Mouse (Mus musculus) embryonic facial prominence, embryonic 15.5 days (tissue): ENCODE measurements around the gene Fam171b. TPM values are rescaled to one million over a fixed set of nuclear protein-coding genes. Genes with fewer than 3 reads are reported as not detected.

ENCODE experiments used
- ATAC-seq: fragments of 200-750 bp; cut with Nextera tagmentation; 2 replicates; pipeline ENCODE4 v1.8.0; 2017; ENCODE audit warnings: low read depth, moderate TSS enrichment; ENCODE audit not compliant: insufficient number of reproducible peaks, low FRiP score, low TSS enrichment
- H3K27ac ChIP-seq: fragments of 300-500 bp; sonication (generic); replicated peaks from 2 replicates; pipeline ENCODE4 v1.5.1; 2015; ENCODE audit warnings: mild to moderate bottlenecking, inconsistent platforms
- H3K27me3 ChIP-seq: fragments of 300-500 bp; sonication (generic); 2 replicates; pipeline ENCODE4 v1.6.1; 2015; ENCODE audit warnings: inconsistent platforms
- H3K36me3 ChIP-seq: fragments of 300-500 bp; sonication (generic); 2 replicates; pipeline ENCODE4 v1.6.1; 2015; ENCODE audit warnings: mild to moderate bottlenecking, inconsistent platforms
- H3K4me1 ChIP-seq: fragments of 300-500 bp; sonication (generic); 2 replicates; pipeline ENCODE4 v1.6.1; 2015; ENCODE audit warnings: inconsistent platforms
- H3K4me2 ChIP-seq: fragments of 300-500 bp; sonication (generic); replicated peaks from 2 replicates; pipeline ENCODE4 v1.6.1; 2015; ENCODE audit warnings: mild to moderate bottlenecking, inconsistent platforms
- H3K4me3 ChIP-seq: fragments of 300-500 bp; sonication (generic); replicated peaks from 2 replicates; pipeline ENCODE4 v1.5.1; 2015; ENCODE audit warnings: mild to moderate bottlenecking, inconsistent platforms
- H3K9ac ChIP-seq: fragments of 300-500 bp; sonication (generic); 2 replicates; pipeline ENCODE4 v1.6.1; 2015; ENCODE audit warnings: inconsistent platforms
- H3K9me3 ChIP-seq: fragments of 300-500 bp; sonication (generic); replicated peaks from 2 replicates; pipeline ENCODE4 v1.6.1; 2016; ENCODE audit warnings: inconsistent platforms
- WGBS: fragments of 180-500 bp; shearing (Covaris S2); methylation state at CpG from one replicate; pipeline ENCODE4 v1.1.7; 2015; 5-methylcytosine and 5-hydroxymethylcytosine counted together
- polyA plus RNA-seq: library from polyadenylated mRNA; unstranded; fragments of >200 nt; fragmentation: Nextera tagmentation; extraction: Ambion mirVana; gene quantifications from 2 replicates; pipeline ENCODE4 v1.2.1, GENCODE M21; 2015

Fam171b gene
- polyA plus RNA-seq = 12.0 and 12.9 TPM in 2 replicates

GRCm38 (mm10) chr2:83812483-83813272 is at the start of gene Fam171b:
Fam171b (plus strand) TSS chr2:83812636.
- H3K36me3 ChIP-seq = no peaks in the 10 kb centered on the region
- no peaks in the 10 kb centered on the region for H3K9me3 ChIP-seq
- peak within 1 kb of the TSS; percentile 77 for H3K4me3 ChIP-seq
- ATAC-seq = peak; percentile 89
- peak within 1 kb of the TSS; percentile 64 for H3K4me2 ChIP-seq
- peak within 1 kb of the TSS; percentile 72 for H3K9ac ChIP-seq
- H3K4me1 ChIP-seq = no peaks in the 10 kb centered on the region
- WGBS = under 1% methylated on average over 62 of the region's 63 CpGs
- no peaks in the 10 kb centered on the region for H3K27me3 ChIP-seq
- H3K27ac ChIP-seq = peak within 1 kb of the TSS; percentile 3; the same call in 1 of the 2 replicates

DNA sequence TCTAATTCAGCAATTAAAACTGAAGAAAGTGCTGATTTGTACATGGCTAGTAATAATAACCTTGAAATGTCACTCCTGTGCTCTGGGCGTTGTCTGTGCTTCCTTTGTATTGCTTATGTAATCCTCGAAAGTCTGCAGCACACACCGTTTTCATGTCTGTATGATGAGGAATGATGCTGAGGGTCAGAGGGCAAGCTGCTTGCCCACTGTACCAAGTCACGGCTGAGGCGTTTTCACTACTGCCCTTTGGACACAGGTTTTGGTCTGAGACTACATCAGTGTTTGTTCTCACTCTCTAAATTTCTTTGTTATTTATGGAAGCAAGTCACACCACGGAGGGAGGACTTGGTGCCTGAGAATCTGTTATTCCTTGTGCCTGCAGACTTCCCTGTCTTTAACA is 46.4 kb upstream of the Fam171b start:
- no peak overlapping the region for H3K27ac ChIP-seq
- peaks cover 30% of the 10 kb centered on the region for H3K36me3 ChIP-seq
- no peaks in the 10 kb centered on the region for H3K9me3 ChIP-seq
- H3K9ac ChIP-seq = no peak overlapping the region
- no peaks in the 10 kb centered on the region for H3K4me1 ChIP-seq
- H3K4me2 ChIP-seq = no peak overlapping the region
- ATAC-seq = no peak
- H3K4me3 ChIP-seq = no peak overlapping the region
- 86% methylated on average over 6 of the region's 6 CpGs for WGBS
- no peaks in the 10 kb centered on the region for H3K27me3 ChIP-seq

- Histone ChIP-seq H3K9me3 (no peaks in the 10 kb centered on the region), H3K4me2 (no peak overlapping the region), H3K27ac (no peak overlapping the region), H3K27me3 (no peaks in the 10 kb centered on the region), H3K4me1 (no peaks in the 10 kb centered on the region), H3K9ac (no peak overlapping the region), H3K36me3 (peaks cover 32% of the 10 kb centered on the region), H3K4me3 (no peak overlapping the region)
- WGBS = 83% methylated on average over 1 of the region's 1 CpGs
- no peak for ATAC-seq
These were observed 45.6 kb upstream of the Fam171b start for GRCm38 (mm10) chr2:83766878-83767277.

- Histone ChIP-seq H3K9ac (no peak overlapping the region), H3K4me1 (no peaks in the 10 kb centered on the region), H3K27ac (no peak overlapping the region), H3K4me3 (no peak overlapping the region), H3K4me2 (no peak overlapping the region), H3K36me3 (peaks cover 45% of the 10 kb centered on the region), H3K27me3 (no peaks in the 10 kb centered on the region), H3K9me3 (no peaks in the 10 kb centered on the region)
- whole genome bisulfite sequencing = 84% methylated on average over 4 of the region's 4 CpGs
- ATAC-seq = no peak
These were observed 44.0 kb upstream of the Fam171b start for GRCm38 (mm10) chr2:83768311-83769047.

DNA sequence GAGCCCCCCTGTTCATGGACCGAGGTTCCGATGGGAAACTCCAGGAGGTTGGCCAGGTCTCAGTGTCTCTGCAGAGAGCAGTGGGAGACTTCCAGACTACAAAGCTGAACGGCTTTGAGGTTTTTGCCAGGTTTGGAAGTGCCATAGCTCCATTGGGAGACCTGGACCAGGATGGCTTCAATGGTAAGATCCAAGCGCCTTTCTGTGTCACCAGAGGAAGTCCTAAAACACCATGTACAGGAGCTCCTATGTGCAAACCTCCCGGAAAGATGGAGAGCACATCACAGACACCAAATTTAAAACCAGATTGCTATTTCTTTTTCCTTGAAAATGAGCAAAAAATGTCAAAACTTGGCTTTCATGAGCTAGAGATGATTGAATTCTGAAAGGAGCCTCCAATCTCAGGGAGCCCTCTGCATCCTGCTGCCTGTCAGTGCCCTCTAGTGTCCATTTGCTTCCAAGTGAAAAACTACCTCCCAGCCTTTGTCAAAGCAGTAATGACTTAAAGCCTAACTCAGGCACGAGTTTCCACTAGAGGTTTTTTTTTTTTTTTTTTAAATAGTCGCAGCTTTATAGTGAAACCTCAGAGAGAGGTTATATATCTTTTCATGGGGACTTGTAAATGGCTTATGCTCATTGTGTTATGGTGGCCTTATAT is 41.2 kb upstream of the Fam171b start:
- Histone ChIP-seq H3K4me3 (no peak overlapping the region), H3K4me2 (no peak overlapping the region), H3K9me3 (no peaks in the 10 kb centered on the region), H3K27me3 (no peaks in the 10 kb centered on the region), H3K27ac (no peak overlapping the region), H3K9ac (no peak overlapping the region), H3K4me1 (no peaks in the 10 kb centered on the region), H3K36me3 (peaks cover 47% of the 10 kb centered on the region)
- ATAC-seq = no peak
- WGBS = 59% methylated on average over 7 of the region's 7 CpGs

DNA sequence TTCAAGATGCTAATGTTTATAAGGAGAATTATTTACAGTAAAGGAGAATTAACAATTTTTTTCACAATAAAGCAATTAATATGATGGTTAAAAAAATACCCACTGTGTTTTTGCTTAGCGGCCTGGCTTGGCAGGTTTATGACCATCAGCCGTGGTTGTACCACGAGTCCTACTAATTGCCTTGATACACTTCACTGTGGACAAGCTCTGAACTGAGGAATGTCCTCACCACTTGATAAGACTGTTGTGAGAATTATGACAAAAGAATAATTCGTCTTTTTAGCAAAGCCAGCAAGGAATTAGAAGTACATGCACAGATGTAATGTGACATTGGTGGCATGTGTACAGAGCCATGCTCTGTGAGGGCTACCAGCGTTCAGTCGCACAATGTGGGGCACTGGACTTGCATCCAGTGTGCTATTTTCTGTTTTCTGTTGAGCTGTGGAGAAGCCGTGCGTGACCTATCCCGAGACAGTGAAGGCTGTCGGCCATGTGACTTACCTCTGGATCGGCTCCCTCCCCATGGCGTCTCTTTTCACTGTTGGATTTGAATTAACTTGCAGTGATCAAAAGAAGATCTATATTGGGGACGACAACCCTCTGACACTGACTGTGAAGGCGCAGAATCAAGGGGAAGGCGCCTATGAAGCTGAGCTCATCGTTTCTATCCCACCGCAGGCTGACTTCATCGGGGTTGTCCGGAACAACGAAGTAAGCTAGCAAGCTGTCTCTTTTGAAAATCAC is 20.9 kb upstream of the Fam171b start:
- H3K36me3 ChIP-seq = peaks cover 48% of the 10 kb centered on the region
- 90% methylated on average over 20 of the region's 20 CpGs for WGBS
- no peak for ATAC-seq
- H3K4me1 ChIP-seq = no peaks in the 10 kb centered on the region
- no peak overlapping the region for H3K9ac ChIP-seq
- H3K27me3 ChIP-seq = no peaks in the 10 kb centered on the region
- H3K4me3 ChIP-seq = no peak overlapping the region
- no peak overlapping the region for H3K27ac ChIP-seq
- H3K4me2 ChIP-seq = no peak overlapping the region
- no peaks in the 10 kb centered on the region for H3K9me3 ChIP-seq

- Histone ChIP-seq H3K36me3 (peaks cover 52% of the 10 kb centered on the region), H3K9me3 (no peaks in the 10 kb centered on the region), H3K27ac (no peak overlapping the region), H3K4me2 (no peak overlapping the region), H3K4me1 (no peaks in the 10 kb centered on the region), H3K9ac (no peak overlapping the region), H3K4me3 (no peak overlapping the region), H3K27me3 (no peaks in the 10 kb centered on the region)
- no peak for ATAC-seq
- WGBS = 85% methylated on average over 4 of the region's 4 CpGs
These were observed 20.3 kb upstream of the Fam171b start for GRCm38 (mm10) chr2:83792102-83792501.

DNA sequence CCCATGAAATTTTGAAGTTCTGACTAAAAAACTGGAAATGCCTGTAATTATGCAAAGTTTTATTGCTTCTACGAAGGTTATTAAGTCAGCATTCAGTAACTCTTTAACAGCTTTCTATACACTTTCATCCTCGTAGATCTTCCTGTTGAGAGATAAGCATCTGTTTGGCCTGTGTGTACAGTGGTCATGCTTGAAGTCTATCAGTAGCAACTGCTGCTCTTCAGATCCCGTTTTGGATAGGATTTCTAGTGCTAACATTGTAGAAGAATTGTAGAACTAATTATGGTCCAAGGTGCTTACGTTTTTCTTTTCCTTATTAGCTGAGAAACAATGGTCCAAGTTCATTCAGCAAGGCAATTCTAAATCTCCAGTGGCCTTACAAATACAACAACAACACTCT is 16.7 kb upstream of the Fam171b start:
- ATAC-seq = no peak
- 83% methylated on average over 4 of the region's 4 CpGs for WGBS
- no peaks in the 10 kb centered on the region for H3K27me3 ChIP-seq
- H3K36me3 ChIP-seq = peaks cover 63% of the 10 kb centered on the region
- H3K4me1 ChIP-seq = no peaks in the 10 kb centered on the region
- H3K4me3 ChIP-seq = no peak overlapping the region
- H3K9me3 ChIP-seq = no peaks in the 10 kb centered on the region
- no peak overlapping the region for H3K27ac ChIP-seq
- H3K4me2 ChIP-seq = no peak overlapping the region
- no peak overlapping the region for H3K9ac ChIP-seq

DNA sequence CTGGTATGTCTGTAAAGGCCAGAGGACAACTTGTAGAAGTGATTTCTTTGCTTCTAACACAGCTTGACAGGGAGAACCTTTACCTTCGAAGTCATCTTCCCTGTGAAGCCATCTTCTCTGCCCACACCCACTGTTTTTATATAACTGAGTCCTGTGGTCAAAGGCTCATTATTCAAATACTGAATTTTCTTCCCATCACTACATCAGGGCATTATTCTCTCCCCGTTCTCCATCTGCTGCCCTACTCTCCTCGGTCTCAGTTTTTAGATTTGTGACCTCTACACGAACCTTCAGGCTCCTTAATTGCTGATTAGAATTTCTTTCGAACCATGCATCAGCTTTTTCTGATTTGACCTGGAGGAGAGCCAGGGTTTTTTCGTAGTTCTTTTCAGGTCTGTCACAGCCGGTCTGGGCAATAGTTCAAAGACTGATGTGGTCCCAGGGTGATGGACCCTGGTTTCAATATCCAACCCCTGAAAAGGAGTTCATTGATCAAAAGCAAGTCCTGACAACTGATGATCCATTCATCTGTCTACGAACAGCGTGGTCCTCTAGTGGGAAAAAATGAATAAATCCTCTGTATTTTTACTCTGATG is 14.4 kb upstream of the Fam171b start:
- ATAC-seq = no peak
- no peak overlapping the region for H3K27ac ChIP-seq
- H3K4me1 ChIP-seq = no peaks in the 10 kb centered on the region
- WGBS = 58% methylated on average over 9 of the region's 9 CpGs
- H3K36me3 ChIP-seq = peaks cover 61% of the 10 kb centered on the region
- no peaks in the 10 kb centered on the region for H3K27me3 ChIP-seq
- H3K4me3 ChIP-seq = no peak overlapping the region
- H3K4me2 ChIP-seq = no peak overlapping the region
- H3K9ac ChIP-seq = no peak overlapping the region
- H3K9me3 ChIP-seq = no peaks in the 10 kb centered on the region

GRCm38 (mm10) chr2:83813273-83813892 is 947 bp downstream of the Fam171b start:
- Histone ChIP-seq H3K4me1 (no peaks in the 10 kb centered on the region), H3K9me3 (no peaks in the 10 kb centered on the region), H3K36me3 (no peaks in the 10 kb centered on the region), H3K9ac (no peak overlapping the region), H3K4me2 (peak overlapping the region; percentile 64), H3K4me3 (peak overlapping the region; percentile 77), H3K27me3 (no peaks in the 10 kb centered on the region), H3K27ac (no peak overlapping the region)
- WGBS = 9% methylated on average over 10 of the region's 10 CpGs
- no peak for ATAC-seq
